Mouse (Mus musculus) layer of hippocampus, postnatal 25 days (tissue): ENCODE measurements around the gene Ifne. TPM values are rescaled to one million over a fixed set of nuclear protein-coding genes. Genes with fewer than 3 reads are reported as not detected.

Experiments used
- DNase-seq, 2 experiments: peaks; one replicate each; pipeline ENCODE4 v3.0.0; 2022; ENCODE audit warnings: mixed read lengths in 2 of 2, low spot score in 1 of 2; ENCODE audit errors: extremely low spot score in 1 of 2
- total RNA-seq, 2 experiments: library from RNA; stranded (reverse); gene quantifications; 2 replicates each; pipeline ENCODE4 v1.2.3; 2021

Gene Ifne
- total RNA-seq: not detected

DNA sequence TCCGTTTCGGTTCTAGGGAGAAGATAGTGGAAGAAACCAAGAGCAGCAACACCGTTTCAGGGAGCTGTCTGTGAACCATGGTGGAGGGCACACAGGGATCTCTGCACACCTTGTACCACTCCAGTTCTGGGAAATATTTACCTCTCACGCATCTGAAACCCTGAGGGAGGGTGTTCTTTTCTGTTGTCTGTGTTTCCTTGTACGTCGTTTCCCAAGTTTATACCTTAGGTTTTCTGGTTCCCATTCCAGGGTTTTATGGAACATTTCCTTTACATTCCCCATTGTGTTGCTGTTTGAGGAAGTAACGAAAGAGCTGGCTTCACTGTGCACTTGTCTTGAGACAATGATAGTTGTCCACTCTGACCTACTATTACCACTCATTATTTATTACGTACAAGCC is at the start of gene Ifne:
Gene Ifne (minus strand): TSS at position 101 of the 400 bp plus-strand sequence.
- no peak for DNase-seq

DNA sequence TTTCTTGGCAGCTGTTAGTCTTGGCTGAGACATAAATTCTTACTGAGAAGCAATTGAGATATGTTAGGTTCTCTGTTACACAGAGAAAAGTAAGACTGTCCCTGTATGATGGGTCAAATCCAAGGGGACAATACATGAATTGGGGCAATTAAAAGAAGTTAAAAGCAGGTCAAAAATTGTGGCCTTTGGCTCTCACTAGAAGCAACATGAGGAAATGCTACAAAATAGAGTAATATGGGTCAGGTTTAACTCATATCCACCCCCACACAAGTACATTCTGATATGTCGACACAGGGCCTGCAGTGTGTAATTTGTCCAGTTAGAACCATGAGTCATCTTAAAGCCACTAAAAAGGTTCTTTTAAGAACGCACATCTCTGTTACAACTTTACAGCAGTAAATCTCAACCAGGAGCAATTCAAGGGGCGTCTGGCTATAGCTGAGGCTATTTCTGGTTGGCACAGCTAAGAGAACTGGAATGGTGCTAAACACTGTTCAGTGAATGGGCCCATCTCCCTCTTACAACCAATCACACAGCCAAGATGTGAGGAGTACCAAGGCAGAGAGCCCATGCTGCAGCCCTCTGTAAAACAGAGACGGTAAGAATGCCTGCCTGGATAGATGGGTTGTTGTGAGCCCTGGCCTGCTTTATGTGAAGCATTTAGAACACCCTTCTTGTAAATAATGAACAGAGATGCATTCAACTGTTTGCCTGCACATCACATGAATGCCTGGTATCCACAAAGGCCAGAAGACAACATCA is 48.5 kb upstream of the Ifne start:
- no peak for DNase-seq

DNA sequence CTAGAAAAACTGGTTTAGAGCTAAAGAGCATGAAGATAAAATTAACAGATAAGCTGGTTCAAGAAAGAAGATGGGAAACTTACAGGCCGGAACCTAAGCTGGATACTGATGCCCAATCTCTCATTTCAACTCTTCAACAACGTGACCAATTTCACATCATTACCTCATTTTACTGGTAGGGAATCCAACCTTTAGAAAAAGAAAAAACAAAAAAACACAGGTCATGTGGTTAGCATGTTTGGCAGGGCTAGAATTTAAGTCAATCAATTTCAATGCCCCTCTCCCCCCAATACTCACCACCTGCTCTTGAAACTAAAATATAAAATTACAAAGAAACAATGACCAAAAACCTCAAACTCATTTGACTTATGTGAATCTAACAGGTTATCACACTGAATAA is 47.8 kb upstream of the Ifne start:
- no peak for DNase-seq

DNA sequence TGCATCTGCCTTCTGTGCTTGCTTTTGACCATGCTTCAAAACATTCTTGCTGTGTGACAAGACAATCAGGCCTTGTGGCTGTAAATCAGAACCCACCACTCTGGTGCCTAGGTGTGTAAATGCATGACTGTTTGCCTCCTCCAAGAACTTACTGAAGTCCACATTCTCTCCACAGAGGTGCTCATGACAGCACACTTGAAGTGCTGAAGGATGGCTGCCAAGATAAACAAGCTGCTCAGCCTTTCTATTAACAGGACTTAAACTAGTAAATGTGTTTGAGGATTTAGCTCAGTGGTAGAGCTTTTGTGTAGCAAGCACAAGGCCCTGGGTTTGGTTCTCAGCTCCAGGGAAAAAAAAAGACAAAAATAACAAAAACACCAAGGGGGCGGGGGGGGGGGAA is 46.6 kb upstream of the Ifne start:
- DNase-seq: no peak

DNA sequence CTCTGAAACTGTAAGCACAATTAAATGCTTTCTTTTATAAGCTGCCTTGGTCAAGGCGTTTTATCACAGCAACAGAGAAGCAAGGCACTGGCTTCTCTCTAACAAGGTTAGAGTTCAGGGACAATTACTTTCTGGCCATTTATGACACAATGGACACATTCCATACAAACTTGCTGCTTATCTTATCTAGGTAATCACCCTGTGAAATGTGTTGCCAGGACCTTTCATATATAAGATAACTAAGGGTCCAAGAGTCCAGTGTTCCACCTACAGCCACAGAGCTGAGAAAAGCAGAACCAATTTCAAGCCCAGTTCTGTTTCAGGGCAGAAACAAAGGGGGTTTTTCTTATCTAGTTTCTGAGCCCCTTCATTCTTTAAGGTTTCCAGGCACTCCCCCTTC is 46.1 kb upstream of the Ifne start:
- no peak for DNase-seq

DNA sequence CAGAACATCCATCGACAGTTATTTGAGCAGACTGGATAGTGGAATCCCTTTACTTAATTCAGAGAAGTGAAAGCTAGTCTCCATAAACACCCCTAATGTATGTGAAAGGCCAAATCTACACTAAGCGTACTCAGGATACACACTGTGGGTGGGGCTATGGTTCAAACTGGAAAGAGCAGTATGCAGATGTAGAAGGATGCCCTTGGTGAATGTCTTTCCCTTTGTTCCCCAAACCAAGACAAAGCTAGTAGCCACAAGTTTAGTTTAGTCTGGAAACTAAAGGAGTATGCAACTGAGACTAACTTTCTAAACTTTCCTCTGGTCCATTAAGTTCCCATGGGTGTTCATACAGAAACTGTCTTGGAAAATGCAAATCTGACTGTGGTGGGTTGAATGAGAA is 45.5 kb upstream of the Ifne start:
- DNase-seq: no peak

DNA sequence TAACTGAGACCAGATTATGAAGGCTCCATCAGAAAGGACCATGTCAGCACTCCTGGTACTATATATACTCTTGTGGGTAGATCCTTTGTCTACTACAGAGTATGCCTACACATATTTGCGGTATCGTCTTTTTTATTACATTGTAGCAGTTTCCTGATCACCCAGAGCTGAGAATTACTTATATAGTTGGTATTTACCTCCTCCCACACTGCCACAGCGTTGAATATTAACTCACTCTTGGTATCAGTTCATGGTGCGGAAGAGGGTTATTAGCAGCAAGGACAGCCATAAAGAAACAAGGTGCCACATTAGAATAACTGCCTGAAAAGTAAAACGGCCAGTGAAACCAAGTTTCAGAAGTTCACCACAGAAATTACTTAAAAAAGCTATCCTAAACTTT is 41.3 kb upstream of the Ifne start:
- no peak for DNase-seq

DNA sequence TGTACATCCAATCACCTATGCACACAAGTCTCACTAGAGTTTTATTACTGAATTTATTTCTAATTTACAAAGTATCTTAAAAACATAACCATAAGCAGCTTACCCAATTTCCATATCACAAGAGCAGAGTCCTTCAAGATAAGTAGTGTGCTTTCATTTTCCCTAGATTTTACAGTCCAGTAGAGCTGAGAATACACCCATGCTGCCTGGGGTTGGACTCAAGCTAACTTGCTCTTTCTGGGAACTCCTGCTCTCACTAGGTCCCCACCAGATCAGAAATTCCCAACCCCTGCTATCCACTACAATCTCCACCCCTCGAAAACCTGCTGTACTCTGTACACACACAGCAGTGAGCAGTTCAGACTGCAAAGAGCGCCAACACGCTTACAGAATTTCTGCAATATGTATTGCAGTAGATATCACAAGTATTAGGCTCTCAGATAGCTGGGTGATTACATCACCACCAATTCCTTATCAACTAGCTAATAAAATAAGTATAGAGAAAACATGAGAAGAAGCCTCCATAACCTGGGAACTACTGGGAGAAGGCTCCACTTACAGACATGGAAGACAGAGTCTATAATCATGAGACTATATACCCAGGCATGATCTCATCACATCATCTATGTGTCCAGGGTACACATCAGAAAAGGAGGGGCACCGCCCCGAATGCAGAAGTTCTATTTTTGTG is 37.9 kb upstream of the Ifne start:
- no peak for DNase-seq

DNA sequence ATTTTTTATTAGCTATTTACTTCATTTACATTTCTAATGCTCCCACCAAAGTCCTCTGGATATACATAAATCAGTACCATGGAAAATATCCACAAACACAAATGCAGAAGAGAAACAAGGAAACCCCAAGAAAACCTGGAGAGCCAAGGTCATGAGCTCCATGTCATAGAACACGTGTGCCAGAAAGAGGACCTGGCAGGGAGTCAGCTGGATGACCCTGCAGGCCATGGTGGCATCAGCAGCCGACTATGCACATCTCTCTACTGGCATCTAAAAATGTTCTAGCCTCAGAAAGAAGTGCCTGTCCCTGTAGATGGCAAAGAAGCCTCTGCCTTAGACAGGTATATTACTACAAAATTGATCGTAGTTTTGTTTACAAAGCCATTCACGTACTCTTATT is 36.3 kb upstream of the Ifne start:
- DNase-seq: no peak

DNA sequence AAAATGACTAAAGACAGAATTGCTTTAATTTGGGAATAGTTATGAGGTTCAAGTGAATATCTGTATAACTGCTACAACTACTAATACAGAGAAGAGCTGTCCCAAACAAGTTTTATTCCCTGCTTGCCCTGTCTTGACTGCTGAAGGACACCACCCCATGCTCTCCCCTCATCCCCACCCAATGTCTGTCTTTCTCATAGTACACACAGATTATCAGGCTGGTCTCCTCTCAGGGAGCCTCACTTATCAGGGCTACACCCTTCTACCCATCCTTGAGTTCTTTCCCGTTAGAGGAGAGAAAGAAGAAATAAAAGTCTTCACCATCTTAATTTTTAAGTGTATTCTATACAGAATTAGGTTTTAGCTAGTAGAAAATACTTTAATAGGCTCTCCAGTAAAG is 34.0 kb upstream of the Ifne start:
- no peak for DNase-seq

DNA sequence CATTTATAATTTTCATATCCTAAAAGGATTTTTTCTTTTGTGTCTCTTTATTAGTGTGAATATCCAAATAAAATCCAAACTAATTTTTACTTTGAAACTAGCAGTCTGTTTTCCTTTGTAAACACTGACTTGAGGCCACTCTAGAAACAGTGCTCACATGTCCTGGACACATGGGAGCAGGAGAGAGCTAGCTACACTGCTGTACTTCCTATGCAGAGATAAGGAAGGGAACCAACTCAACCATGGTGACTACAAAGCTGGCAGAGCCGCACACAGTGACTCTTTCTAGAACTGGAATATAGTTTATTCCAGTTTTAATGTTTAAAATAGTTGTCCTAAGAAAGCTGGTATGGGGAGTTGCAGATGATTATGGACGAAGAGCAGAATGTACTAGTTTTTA is 32.9 kb upstream of the Ifne start:
- no peak for DNase-seq

DNA sequence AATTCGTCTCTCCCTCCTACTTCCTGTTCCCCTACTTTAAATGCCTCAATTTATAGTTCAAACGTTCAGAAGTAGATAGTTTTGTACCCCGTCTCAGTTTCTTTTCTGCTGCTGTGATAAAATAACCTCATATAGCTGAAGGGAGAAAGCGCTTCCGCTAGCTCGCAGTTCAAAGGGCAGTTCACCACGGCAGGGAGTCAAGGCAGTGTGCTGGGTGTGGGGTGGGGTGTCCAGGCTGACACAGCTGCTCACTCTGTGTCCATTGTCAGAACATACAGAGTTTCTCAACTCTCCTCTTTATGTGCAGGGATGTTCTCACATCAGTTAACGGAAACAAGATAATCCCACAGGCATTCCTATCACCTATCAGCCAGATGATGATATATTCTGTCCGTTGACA is 32.2 kb upstream of the Ifne start:
- DNase-seq: no peak

DNA sequence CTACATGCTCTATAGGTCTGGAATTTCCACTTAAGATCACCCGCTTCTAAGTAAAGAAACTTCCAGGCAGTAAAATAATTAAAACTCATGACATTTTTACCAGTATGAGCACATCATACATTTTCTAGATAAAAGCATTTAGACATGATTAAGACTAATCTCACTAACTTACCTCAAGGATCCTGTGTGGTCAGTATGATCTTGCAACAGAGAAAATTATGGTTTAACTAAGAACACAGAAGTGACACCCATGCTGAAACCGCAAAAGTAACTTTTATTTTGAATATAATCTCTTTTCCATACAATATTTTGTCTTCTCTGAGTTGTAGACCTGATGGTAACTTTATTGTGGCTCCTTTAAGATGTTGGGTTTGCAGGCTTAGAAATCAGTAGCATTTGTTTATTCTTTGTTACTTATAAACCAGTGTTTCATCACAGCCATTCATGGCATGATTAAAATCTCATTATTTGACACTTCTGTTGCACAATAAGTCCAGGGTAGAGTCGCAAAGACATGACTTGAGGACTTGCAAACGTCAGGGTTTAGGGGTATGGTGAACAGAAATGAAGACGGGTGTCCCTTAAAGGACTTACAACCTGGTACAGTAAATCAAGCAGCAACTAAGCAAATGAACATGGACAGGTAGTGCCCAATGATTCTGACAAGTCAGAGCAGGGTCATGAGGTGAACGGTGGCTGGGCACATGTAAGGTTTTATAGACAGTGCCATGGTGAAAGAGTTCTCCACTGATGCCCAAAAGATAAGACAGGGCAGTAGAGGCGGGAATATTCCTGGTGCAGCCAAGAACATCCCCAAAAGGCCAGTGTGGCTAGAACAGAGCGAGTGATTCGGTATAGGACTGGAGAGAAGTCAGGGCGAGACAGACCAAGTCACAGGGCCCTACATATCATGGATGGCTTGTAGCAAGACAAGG is 29.9 kb upstream of the Ifne start:
- DNase-seq: no peak

DNA sequence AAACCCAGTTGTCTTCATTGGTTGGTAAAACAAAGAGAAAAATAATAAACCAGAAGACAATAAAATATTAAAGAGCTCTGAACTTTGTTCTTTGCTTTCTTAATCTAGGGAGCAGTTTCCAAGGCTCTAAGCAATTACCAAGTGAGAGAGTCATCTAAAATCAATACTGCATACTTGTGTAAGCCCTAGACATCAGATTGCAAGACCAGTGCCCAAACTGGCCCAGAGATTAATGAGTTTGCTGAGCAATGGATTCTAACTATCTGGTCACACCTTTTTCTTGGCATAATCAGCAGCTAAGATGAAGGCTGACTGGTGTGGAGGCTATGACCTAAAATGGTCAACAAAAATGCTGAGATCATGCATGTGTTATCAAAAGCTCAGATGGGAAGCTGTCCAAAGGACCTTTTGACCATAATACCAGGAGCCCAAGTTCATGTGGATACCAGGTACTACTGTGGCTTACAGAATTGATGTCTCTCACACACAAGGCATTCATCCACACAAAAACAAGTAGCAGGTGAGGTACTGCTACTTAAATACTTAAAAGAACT is 13.3 kb upstream of the Ifne start:
- DNase-seq: no peak

DNA sequence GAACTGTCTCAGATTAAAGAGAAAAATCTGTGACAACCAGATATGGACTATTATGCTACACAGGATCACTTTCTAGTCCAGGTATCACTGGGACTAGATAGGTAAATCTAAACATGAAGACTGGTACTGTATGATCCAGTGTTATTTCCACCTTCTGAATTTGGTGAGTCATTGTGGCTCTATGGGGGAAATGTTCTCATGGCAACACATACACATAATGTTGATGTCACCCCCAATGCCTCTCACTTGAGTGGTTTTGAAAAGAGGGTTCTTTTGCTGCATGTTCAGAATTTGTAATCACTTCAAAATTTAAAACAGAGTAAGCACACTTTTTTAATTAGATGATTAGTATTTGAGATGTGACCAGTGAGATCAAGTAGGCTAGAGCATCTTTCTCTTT is 8.2 kb upstream of the Ifne start:
- DNase-seq: no peak

DNA sequence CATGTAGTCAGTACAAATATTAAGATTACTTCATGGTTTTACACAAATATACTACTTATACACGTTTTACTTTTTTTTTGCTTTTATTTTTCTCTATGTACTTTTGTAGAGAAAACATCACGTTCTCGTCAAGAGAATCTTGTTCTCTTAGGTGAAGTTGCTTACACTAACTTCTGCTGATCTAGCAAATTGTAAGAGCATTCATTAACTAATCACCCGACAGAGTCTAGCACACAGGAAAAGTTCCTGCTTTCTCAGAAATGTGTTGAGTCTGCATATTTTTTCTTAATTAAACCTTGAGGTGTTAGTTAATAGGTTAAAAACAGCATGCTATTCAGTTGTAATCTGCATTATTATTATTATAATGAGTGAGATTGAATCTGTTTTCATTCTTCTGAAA is 1.2 kb downstream of the Ifne start:
- no peak for DNase-seq

DNA sequence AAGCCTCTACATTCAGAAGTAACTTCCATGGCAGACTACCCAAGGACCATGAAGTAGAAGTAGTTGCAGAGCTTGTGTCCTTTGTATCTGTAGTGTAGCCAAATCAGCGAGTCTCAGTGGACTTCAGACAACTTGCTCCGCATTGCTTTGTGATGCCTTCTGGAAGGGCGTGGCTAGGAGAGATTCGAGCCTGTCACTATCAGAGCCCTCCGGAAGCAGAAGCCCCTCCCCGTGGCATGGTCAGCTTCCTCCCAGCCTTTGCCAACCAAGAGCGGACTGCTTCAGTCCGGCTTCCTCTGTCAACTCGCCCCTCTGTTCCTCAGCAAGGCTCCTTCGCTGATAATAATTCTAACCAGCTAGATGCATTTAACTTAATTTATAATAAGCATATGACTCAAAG is 1.8 kb downstream of the Ifne start:
- no peak for DNase-seq

DNA sequence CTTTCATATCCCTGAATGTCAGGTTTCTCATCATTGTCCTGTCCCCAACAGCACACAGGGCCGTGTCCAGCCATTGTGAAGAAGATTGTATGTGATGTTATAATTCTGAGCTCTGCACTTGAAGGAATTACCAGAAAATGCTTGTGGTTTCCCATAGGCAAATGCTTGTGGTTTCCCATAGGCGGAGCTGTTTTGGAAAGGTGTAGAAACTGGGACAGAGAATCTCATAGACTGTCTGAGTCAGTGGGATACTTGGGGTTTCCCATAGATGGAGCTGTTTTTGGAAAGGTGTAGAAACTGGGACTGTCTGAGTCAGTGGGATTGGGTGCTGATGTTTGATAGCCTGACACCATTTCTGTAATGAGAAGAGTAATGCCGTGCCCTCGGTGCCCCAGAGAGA is 3.5 kb downstream of the Ifne start:
- DNase-seq: no peak

DNA sequence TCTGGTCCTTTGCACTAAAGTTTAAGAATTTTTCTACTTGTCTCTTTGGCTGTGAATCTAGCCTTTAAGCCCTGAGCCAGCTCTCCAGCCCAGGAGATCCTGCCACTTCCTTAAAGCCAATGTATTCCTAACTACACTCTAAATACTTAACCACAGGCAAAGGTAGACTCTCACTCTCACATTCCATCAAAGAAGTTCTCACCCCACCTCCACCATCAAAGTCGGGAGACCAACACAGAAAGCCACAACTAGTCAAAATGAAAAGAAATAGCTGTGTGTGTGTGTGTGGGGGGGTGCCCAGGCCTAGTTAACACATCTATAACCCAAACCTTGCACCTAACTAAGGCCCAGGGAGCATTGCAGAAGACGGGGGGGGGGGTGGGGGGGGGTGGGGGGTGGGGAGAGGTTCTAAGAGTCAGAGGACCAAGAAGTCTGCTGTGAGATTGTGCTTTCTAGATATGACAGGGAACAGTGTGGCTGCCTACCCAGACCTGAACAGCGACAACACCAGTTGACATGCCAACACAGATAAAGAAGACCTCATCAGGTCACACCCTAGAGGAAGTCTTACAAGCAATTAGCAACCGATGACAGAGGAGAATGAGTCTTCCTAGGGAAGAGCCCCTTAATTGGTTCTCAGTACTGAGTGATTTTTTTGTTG is 4.4 kb downstream of the Ifne start:
- no peak for DNase-seq

DNA sequence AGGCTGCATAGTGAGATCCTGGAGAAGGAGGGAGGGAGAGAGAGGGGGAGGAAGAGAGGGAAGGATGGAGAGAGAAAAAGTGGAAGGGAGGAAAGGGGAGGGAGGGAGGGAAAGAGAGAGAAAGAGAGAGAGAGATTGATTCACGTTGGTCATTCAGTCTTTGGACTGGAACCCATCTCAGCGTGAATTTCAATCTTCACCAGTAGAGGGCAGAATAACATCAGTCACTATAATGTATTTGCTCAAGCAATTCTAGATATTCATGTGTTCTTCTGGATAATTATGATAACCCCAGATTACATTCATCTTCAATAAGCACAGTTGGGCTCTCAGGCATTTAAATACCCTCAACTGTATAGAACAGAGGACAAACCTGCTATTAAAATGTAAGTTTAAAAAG is 7.3 kb downstream of the Ifne start:
- DNase-seq: no peak
